Mouse (Mus musculus): ENCODE measurements around the gene H2-Eb2.

- TF ChIP-seq CTCF (IDR thresholded peaks at IDR 0.05; ENCODE audit: low read depth, low read length), result no peak
- no peak for TF ChIP-seq POLR2A (IDR thresholded peaks at IDR 0.05; ENCODE audit: borderline replicate concordance, low read depth, low read length)
Observed at GRCm38 (mm10) chr17:34376847-34377246, 51.4 kb downstream of the H2-Eb2 start, which contains the start of gene Btnl1.

Data from bone marrow macrophage, adult 2 months (primary cell).